Mouse (Mus musculus): ENCODE results near the gene Ndst2.

Gene Ndst2

DNA sequence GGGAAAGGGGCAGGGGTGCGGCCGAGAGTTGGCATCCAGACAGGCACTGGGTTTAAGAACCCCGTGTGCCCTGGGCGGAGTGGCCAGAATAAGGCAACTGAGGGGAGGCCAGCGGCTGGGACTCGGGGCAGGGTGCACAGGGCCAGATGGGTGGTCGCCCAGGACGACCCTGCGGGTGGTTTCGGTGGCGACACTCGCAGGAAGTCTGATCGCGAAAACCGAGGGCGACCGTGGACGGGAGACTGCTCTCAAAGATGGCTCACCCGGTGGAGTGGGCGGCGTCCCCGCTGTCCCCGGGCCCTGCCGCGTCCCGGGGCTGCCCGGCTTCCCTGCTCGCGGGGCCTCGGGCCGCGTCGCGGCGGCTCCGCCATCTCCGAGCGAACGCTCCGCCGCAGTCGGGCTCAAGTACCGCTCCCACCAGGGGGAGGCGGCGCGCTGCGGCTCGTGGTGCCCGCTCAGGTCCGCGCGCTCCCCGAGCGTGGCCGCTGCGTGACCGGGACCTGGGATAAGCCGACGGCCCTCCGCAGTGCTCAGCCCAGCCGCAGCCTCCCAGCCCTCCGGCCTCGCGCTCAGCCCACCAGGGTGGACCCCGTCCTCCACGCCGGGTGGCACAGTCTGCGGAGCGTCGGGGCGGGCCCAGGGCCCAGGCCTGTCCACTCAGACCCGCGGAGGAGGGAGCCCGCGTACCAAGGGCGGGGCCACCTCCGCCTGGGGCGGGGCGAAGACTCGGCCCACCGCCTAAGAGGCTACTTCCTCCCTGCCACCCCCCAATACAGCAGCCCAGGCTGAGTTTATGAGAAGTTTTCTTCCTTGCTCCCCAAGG, at the start of gene Ndst2:
TSS of gene Ndst2 (minus strand) at position 611 of the 823 bp plus-strand sequence.
- peak; percentile 78 for DNase-seq (ENCODE audit: low spot score)

GRCm38 (mm10) chr14:20783526-20783925, 49.2 kb upstream of the Ndst2 start:
- no peak for DNase-seq (ENCODE audit: low spot score)

DNA sequence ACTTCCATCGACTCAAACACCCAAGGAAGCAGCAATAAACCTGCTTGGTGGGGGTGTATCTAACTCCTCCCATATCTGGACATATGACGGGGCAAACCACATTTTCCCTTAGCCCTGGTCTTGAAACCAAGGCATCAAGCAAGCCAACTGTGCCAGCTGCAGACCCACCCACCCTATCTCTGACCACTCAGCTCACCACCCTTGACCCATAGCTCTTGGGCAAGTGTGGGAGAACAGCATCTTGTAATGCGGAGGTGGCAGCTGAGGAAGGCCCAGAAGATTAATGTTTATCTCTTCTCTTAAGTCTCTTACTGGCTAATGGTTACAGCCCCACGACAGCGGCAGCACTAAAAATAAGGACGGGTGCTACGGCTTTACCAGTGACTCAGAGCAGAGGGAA, 48.5 kb upstream of the Ndst2 start:
- no peak for DNase-seq (ENCODE audit: low spot score)

- DNase-seq (ENCODE audit: low spot score), result no peak
Observed at GRCm38 (mm10) chr14:20780217-20780616, 45.9 kb upstream of the Ndst2 start.

GRCm38 (mm10) chr14:20778496-20778895, 44.1 kb upstream of the Ndst2 start:
- DNase-seq (ENCODE audit: low spot score), result no peak

DNA sequence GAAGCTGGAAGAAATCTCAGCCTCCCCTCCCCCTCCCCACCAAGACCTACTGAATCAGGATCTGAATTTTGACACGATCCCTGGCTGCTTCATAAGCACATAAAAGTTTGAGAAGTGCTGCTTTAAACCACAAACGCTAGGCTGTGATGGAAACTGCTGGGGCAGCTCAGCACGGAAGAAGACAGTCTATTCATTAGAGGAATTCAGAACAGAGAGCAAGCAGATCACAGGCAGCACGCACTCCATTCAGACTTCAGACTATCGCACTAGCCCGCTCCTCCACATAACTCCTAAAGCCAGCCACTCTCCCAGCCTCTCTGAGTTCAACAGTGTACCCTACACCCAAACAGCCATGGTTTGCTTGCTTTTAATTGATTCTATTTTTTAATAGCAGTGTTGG, 41.3 kb upstream of the Ndst2 start:
- no peak for DNase-seq (ENCODE audit: low spot score)

DNA sequence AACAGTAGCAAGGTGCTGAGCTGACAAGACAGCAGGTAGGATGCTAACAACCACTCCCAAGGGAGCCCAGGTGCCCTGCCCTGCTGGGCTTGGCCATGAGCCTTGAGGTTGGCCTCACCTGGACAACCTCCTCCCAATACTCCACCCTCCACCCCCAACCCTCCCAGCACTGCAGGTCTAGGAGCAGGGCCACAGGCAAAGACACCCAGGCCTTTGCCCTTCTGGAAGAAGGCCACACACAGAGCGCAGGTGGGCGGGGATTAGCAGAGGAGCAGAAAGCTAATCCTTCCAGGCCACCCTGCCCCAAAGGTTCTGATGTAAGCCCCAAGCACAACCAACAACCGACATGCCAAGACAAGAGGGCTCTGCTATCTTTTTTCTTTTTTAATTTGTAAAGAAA, 39.0 kb upstream of the Ndst2 start:
- DNase-seq (ENCODE audit: low spot score), result no peak

- no peak for DNase-seq (ENCODE audit: low spot score)
Observed at GRCm38 (mm10) chr14:20772808-20773207, 38.4 kb upstream of the Ndst2 start.

DNA sequence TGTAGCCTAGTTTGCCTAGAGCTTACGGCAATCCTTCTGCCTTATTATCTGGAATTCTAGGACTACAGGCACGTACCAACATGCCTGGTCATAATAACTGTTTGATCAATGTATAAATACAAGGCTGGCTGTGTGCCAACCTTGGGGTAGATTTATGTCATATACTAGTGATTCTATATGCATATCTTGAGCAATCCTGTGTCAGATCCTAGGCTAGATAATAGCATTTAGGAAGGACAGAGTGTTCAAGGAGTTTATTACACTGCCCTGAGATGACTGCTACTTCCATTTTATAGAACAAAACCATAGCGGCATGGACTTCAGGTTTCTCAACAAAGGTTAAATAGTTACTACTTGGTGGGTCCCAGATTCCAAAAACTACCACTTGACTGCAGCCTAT, 37.6 kb upstream of the Ndst2 start:
- DNase-seq (ENCODE audit: low spot score), result no peak

- no peak for DNase-seq (ENCODE audit: low spot score)
Observed at GRCm38 (mm10) chr14:20768581-20768980, 34.2 kb upstream of the Ndst2 start.

- DNase-seq (ENCODE audit: low spot score), result no peak
Observed at GRCm38 (mm10) chr14:20767936-20768335, 33.6 kb upstream of the Ndst2 start.

DNA sequence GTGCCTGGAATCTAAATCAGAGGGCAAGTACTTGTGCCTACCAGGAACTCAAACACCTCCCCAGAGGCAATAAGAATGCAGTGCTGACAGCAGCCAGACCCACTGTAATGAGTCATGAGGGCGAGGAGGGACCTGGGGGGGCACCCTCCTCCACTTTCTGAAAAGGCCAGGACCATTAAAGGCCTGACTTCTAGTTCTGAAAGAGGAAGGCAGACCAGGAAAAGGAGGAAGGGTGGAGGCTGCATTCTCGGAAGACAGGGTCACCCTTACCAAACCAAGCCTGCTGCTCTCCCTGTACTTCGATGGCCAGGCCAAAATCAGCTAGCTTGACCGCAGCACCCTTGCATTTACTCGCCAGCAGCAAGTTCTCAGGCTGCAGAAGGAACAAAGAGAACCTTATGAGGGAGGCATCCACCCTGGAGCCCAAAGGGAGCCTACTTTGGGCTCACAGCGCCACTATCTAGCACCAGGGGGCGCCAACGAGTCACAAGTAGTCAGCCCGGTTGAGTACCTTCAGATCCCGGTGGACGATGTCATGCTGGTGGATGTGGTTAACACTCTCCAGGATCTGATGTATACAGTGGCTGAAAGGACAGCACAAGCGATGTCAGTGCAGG, 31.4 kb upstream of the Ndst2 start:
- peak; percentile 94 for DNase-seq (ENCODE audit: low spot score)

DNA sequence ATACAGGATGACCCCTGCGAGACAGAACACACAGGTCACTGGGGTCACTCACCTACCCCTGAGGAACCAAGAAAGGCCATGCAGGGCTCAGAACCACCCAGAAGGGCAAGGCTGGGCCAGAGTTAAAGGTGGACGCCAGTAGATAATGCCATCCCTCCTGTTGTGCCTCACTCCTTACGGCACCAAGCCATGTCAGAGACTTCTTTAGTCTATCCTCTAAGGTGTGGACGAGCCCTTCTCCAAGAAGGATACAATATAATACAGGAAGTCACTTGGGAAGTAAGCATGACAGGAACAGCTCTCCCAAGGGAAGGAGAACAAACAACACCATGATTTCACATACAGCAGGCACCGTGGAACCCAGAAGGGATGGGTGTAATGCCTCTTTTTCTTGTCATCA, 30.6 kb upstream of the Ndst2 start:
- DNase-seq (ENCODE audit: low spot score), result no peak

GRCm38 (mm10) chr14:20758768-20759435, 24.5 kb upstream of the Ndst2 start:
- DNase-seq (ENCODE audit: low spot score), result no peak

DNA sequence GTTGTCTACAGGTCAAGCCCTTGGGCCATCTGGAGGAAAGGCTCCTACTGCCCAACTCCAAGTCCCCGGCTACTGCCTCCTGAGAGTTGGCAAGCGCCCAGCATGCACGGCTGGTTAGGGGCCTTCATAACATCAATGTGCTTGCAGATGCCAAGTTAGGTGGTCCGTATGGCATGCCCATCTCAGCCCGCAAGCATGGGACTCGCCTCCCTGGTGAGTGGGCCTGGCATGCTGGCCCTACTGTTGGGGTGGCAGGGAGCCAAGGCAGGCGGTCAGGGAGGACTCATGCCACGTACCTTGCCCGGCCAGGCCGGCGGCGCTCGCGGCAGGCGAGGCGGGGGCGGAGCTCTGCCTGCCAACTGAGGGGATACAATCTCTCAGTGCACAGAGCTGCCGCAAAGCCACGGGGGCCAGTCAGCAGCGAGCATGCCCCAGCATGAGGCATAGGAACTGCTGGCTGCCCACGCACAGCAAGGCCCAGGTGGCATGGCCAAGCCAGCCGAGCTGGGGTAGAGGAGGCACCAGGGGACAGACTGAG, 23.1 kb upstream of the Ndst2 start:
- DNase-seq (ENCODE audit: low spot score), result no peak

GRCm38 (mm10) chr14:20753792-20754191, 19.4 kb upstream of the Ndst2 start:
- DNase-seq (ENCODE audit: low spot score), result no peak

DNA sequence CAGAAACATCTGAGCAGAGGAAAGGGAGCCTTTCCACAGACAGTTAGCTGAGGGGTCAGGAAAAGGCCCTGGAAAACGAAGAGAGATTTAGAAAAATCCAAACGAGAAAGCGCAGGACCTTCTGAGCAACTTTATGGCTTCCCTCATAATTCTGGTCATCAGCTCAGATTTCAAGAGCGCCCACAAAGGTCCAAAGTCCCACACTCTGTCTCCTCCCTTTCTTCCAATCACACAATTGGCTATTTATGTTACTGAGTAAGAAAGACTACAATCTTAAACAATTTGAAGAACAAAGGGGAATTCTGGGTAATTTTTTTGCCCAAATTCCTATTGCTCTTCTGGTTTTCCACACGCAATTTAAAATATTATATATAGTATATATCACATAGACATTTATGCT, 16.1 kb upstream of the Ndst2 start:
- no peak for DNase-seq (ENCODE audit: low spot score)

- DNase-seq (ENCODE audit: low spot score), result no peak
Observed at GRCm38 (mm10) chr14:20749494-20750051, 15.2 kb upstream of the Ndst2 start.

DNA sequence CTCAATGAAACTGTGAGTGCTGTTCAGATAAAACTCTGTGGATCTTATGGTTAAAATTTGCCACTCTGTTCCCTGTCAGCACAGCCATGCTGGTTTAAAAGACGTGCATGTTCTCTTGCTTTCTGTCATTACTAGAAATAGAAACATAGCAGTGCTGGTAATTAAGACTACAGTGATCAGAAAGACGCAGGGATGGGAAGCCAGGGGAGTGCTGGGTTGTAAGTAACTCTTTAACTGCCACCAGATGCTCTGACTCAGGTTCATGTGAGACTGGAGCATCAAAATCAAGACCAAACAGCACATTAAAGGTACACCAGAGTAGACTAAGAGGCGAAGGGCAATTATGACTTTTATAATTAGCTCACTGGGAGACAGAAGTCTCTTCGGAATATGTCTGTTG, 14.0 kb upstream of the Ndst2 start:
- no peak for DNase-seq (ENCODE audit: low spot score)

DNA sequence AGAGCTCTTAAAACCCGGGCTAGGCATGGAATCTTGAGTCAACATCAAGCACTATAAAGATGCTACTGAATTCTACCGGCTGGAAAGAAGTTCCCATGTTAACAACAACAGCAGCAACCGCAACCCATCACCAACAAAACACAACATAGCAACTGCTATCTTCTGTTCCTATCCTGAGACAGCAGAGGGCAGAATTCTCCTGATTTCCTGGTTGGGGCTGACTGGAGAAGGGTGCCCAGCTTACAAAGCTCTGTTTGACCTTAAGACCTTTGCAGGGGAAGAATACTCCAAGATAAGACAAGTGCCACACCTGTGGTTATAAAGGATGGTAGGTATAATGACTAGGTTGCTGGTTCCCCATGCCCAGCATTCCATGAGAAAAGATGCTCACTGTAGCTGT, 12.6 kb upstream of the Ndst2 start:
- no peak for DNase-seq (ENCODE audit: low spot score)

DNA sequence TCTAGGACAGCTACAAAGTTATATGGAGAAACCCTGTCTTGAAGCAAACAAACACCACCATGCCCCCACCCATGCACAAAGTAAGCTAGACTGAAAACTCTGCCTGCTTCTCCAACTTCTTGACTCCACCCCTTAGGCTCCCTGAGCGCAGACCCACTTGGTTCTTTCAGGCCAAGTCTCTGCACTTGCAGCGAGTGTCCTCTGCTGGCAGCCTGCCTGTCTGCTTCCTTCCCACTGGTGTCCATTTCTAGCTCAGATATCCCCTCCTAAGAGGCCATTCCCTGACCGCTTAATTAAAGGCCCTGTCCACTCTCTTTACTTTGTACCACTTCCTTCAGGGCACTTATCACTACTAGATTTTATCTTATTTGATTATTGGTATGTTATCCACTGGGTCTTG, 9.3 kb upstream of the Ndst2 start:
- DNase-seq (ENCODE audit: low spot score), result no peak

DNA sequence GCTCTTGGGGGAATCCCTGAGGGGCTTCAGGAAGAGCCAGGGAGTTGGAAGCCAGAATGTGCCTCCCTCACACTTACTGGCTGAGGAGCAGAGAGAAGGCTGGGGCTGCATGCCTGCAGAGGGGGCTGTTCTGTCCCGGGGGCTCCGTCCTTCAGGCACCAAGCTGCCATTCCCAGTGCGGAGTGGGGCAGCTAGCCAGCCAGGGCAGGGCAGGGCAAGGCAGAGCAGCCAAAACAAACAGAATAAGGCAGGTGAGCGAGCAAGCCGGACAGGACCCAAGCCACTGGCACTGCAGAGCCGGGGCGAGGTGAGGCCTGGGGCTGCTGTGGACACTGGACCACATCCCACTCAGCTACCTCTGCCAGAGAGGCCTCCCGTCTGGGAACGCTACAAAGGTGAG, 6.9 kb upstream of the Ndst2 start:
- DNase-seq (ENCODE audit: low spot score), result no peak

DNA sequence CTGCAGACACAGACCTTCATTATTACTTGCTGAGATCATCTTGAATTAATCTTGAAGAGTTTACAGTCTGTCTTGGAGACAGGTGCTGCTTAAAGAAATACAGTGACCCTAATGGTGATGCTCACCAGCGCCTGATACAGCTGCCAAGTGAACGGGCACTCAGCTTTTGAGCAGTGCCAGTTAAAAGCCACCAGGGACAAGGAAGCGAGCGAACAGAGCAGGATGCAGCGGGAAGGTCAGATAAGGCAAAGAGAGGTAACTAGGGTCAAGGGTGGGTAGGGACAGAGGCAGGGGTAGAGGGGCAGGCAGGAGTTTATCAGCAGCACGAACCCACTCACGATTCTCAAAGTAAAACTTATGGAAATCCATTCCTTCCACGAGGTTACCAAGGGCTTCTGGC, 4.1 kb upstream of the Ndst2 start:
- DNase-seq (ENCODE audit: low spot score), result no peak

Measured in urinary bladder, postnatal 25 days (tissue).